Mouse (Mus musculus) heart, adult 2 months (tissue): ENCODE measurements around the gene Snta1. TPM values are rescaled to one million over a fixed set of nuclear protein-coding genes. Genes with fewer than 3 reads are reported as not detected.

Experiments
- DNase-seq, 2 experiments: peaks; one replicate each; pipeline ENCODE4 v3.0.0; 2021
- H3K27ac ChIP-seq: fragments of 200-600 bp; 2 replicates; pipeline ENCODE4 v1.8.1; 2022
- H3K27me3 ChIP-seq: fragments of 200-500 bp; 2 replicates; pipeline ENCODE4 v1.6.1; 2012; ENCODE audit warnings: mild to moderate bottlenecking, low read length, inconsistent platforms, mixed read lengths; ENCODE audit not compliant: control insufficient read depth, insufficient read depth
- H3K36me3 ChIP-seq: fragments of 200-500 bp; 2 replicates; pipeline ENCODE4 v1.6.1; 2012; ENCODE audit warnings: low read length, inconsistent platforms; ENCODE audit not compliant: control insufficient read depth, insufficient read depth
- H3K4me1 ChIP-seq: fragments of 200-500 bp; 2 replicates; pipeline ENCODE4 v1.6.1; 2011; ENCODE audit warnings: low read length; ENCODE audit not compliant: control insufficient read depth, insufficient read depth
- H3K4me3 ChIP-seq: fragments of 200-600 bp; 2 replicates; pipeline ENCODE4 v1.8.1; 2022
- H3K79me2 ChIP-seq: fragments of 200-500 bp; replicated peaks from 2 replicates; pipeline ENCODE4 v1.6.1; 2012; ENCODE audit warnings: mild to moderate bottlenecking, inconsistent platforms, low read length, moderate library complexity, mixed read lengths; ENCODE audit not compliant: control insufficient read depth, insufficient read depth
- H3K9ac ChIP-seq: fragments of 200-500 bp; 2 replicates; pipeline ENCODE4 v1.6.1; 2012; ENCODE audit warnings: low read depth, mild to moderate bottlenecking, control low read depth, inconsistent platforms, low read length, mixed read lengths
- CTCF ChIP-seq: fragments of 200-600 bp; IDR thresholded peaks from 2 replicates; pipeline ENCODE4 v1.8.1; 2022; ENCODE audit warnings: antibody characterized with exemption, mild to moderate bottlenecking, moderate library complexity
- EP300 ChIP-seq: fragments of 200-500 bp; IDR thresholded peaks from 2 replicates; pipeline ENCODE4 v1.6.1; 2011; ENCODE audit warnings: low read depth, low read length, control low read depth; ENCODE audit not compliant: insufficient read depth
- POLR2A ChIP-seq: fragments of 200-500 bp; IDR thresholded peaks from 2 replicates; pipeline ENCODE4 v1.6.1; 2011; ENCODE audit warnings: mild to moderate bottlenecking, low read depth, low read length, control low read depth; ENCODE audit not compliant: insufficient read depth
- WGBS: fragments of 180-500 bp; shearing (Covaris S2); methylation state at CpG from one replicate; pipeline ENCODE4 v1.1.7; 2018; 5-methylcytosine and 5-hydroxymethylcytosine counted together
- intact Hi-C: fragments of 180-260 bp; cut with DNase I; formaldehyde crosslinking; loops from one replicate; pipeline ENCODE4 v1.15.1; 2025
- long read RNA-seq: library from polyadenylated mRNA; stranded (forward); transcript quantifications from one replicate; pipeline ENCODE4 v2.0.0, GENCODE M21; 2021
- polyA plus RNA-seq: library from polyadenylated mRNA; depleted of rRNA; stranded (reverse); fragments of >200 nt; gene quantifications from 2 replicates; pipeline ENCODE4 v1.2.3, GENCODE M21; 2012; rRNA removed
- total RNA-seq, 2 experiments: library from RNA; stranded (reverse); gene quantifications; 2 replicates each; pipeline ENCODE4 v1.2.3; 2021

The Snta1 gene
- total RNA-seq (10 to 100 TPM; 73.6 to 95.0 TPM), polyA plus RNA-seq (64.8 and 66.0 TPM in 2 replicates)
- long read RNA-seq, transcript Snta1-202 (8 exons, 2,131 nt) = major isoform, 53 of 66 reads
- long read RNA-seq, partial matches to known transcripts = 9 of 66 reads
- long read RNA-seq, other reads (novel, unspliced or antisense) = 4 of 66 reads

DNA sequence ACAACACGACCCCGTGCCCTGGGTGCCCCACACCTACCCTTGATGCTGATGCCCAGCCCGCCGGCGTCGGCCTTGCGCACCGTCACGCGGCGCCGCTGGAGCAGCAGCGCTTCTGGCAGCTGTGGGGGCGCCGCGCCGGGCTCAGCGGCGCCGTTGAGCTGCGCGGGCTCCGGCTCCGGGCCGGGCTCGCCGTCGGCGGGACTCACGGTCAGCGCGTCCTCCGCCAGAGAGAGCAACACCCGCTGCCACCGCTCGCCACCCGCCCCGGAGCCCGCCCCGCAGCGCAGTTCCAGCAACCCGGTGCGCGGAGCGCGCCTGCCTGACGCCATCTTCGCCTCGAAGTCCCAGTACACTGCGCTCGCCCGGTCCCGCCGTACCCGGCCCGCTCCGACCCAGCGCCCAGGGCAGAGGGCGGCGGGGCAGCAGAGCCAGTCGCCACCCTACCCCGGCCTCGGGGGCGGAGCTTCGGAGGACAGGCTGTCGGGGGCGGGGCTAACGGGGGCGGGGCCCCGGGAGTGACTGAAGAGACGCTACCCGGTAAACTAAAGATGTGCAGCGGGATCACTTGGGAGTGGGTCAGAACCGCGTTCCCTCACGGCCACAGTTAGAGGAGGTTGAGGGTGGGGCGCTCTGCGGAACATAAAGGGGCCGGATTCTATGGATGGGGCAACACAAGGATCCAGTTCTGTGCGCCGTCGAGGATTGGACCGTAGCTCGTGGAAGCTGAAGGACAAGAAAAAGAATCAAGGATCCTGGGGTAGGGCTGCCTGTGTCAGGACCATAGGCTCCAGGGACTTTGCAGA, at the start of gene Snta1:
TSS of gene Snta1 (minus strand) at position 457 of the 803 bp plus-strand sequence.
- Histone ChIP-seq H3K4me1 (peaks cover 10% of the 10 kb centered on the region), H3K79me2 (no peaks in the 10 kb centered on the region), H3K9ac (peak within 1 kb of the TSS; percentile 95), H3K4me3 (peak within 1 kb of the TSS; percentile 64), H3K27ac (peak within 1 kb of the TSS; percentile 88), H3K27me3 (no peaks in the 10 kb centered on the region), H3K36me3 (peaks cover 7% of the 10 kb centered on the region; the same call in 1 of the 2 replicates)
- 0 out of 2 replicates have a peak, but pooled peaks have one; percentile 31 for TF ChIP-seq EP300
- TF ChIP-seq CTCF = no peak
- TF ChIP-seq POLR2A = peak; percentile 78
- intact Hi-C loops = loop anchor here (2.0 kb wide), 1 partner anchor 35 kb away; the partner anchor contains the start of gene Cdk5rap1
- DNase-seq = peak; percentile 92
- WGBS = 2% methylated on average over 81 of the region's 84 CpGs

DNA sequence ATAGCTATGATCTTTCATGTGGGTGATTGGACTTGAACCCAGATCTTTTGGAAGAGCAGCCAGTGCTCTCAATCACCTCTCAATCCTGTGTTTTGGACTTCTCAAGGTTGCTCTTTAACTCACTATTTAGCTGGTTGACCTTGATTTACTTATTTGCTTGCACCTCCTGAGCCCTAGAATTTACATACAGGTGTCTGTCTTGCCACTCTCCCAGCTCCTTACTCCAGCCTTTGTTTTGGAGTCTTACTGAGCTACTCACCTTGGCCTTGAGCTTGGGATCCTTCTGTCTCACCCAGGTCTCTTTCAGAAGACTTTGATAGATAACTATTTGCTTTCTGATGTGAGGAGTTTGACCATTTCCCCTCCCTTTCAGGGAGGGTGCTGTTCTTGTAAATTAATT, 48.7 kb upstream of the Snta1 start:
- peaks cover 8% of the 10 kb centered on the region for H3K4me1 ChIP-seq

DNA sequence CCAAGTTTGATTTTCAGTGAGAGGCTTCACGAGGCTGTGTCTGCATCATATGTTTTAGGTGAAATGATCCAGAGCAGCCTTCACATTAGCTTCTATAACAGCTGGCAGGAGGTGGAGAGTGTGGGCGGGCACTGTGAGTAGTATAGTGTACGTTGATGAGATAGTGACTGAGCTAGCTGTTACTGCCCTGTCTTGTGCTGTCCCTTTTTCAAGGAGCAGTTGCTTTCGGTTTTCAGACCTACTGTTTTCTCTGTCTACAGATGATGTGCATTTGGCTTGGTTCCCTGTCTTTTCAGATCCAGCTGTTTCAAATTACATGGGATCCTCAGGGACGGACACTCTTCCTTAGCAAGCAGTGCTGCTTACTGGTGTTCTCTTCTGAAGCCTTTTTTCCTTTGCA, 47.9 kb upstream of the Snta1 start:
- no peak overlapping the region for H3K9ac ChIP-seq
- H3K4me3 ChIP-seq = no peak overlapping the region
- no peaks in the 10 kb centered on the region for H3K27me3 ChIP-seq
- DNase-seq = peak in 1 of 2 experiments; percentile 37
- H3K79me2 ChIP-seq = peaks cover 3% of the 10 kb centered on the region
- 30% methylated on average over 5 of the region's 5 CpGs for WGBS
- peak overlapping the region; percentile 41; the same call in 1 of the 2 replicates for H3K27ac ChIP-seq
- H3K4me1 ChIP-seq = peaks cover 8% of the 10 kb centered on the region
- intact Hi-C loops = no loop called here
- TF ChIP-seq CTCF = no peak
- no peak for TF ChIP-seq EP300
- no peak for TF ChIP-seq POLR2A
- peaks cover 4% of the 10 kb centered on the region; the same call in 1 of the 2 replicates for H3K36me3 ChIP-seq

More for the DNA sequence above, 48.7 kb upstream of the Snta1 start:
- DNase-seq = no peak
- Histone ChIP-seq H3K27ac (no peak overlapping the region), H3K4me3 (no peak overlapping the region), H3K36me3 (peaks cover 4% of the 10 kb centered on the region; the same call in 1 of the 2 replicates), H3K79me2 (peaks cover 1% of the 10 kb centered on the region), H3K9ac (no peak overlapping the region), H3K27me3 (no peaks in the 10 kb centered on the region)
- intact Hi-C loops = no loop called here
- TF ChIP-seq CTCF = no peak
- TF ChIP-seq POLR2A = no peak

DNA sequence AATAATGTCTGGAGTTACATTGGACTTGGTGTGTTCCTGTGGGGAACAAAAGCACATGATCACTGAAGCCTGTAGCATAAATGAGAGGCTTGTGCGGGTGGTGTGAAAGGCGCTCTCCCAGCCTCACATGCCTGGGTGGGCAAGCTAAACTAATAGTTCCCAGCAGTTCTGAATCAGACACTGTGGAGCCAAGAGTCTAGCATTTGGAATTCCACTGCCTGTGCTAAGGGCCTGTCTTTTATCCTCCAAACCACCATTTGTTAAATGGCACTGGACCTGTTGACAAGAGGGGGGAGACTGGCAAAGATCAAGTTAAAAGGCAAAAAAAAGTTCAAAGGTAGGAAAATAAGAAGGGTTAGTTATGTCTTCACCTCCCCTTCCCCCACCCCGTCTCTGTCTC, 46.7 kb upstream of the Snta1 start:
- no peaks in the 10 kb centered on the region for H3K27me3 ChIP-seq
- H3K27ac ChIP-seq = no peak overlapping the region
- H3K9ac ChIP-seq = no peak overlapping the region
- 80% methylated on average over 3 of the region's 3 CpGs for WGBS
- intact Hi-C loops = no loop called here
- peaks cover 4% of the 10 kb centered on the region; the same call in 1 of the 2 replicates for H3K36me3 ChIP-seq
- H3K4me3 ChIP-seq = no peak overlapping the region
- peaks cover 3% of the 10 kb centered on the region; the same call in 1 of the 2 replicates for H3K79me2 ChIP-seq
- peaks cover 3% of the 10 kb centered on the region for H3K4me1 ChIP-seq
- TF ChIP-seq EP300 (no peak), CTCF (no peak), POLR2A (no peak)
- no peak for DNase-seq

DNA sequence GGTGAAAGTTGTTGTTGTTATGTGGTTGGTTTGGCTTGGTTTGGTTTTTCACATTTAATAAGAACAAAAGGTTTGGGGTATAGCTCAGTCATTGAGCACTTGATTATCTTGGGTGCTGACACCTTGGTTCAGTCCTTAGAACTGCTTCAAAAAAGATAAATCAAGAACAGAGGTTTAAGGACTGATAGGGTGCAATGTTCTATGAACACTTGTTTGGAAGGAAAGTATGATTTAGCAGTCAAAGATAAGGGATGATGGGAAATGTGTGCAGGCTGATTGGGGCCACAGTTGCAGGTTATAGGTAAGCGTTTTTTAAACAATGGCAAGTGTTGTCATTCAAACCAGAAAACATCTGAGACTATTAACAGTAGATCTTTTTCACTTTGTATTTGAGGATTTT, 46.2 kb upstream of the Snta1 start:
- H3K27me3 ChIP-seq = no peaks in the 10 kb centered on the region
- H3K9ac ChIP-seq = no peak overlapping the region
- no peak for TF ChIP-seq EP300
- no peak for TF ChIP-seq CTCF
- TF ChIP-seq POLR2A = no peak
- H3K36me3 ChIP-seq = peaks cover 4% of the 10 kb centered on the region; the same call in 1 of the 2 replicates
- no peak for DNase-seq
- H3K4me3 ChIP-seq = no peak overlapping the region
- peaks cover 3% of the 10 kb centered on the region for H3K4me1 ChIP-seq
- H3K27ac ChIP-seq = no peak overlapping the region
- intact Hi-C loops = no loop called here
- peaks cover 3% of the 10 kb centered on the region; the same call in 1 of the 2 replicates for H3K79me2 ChIP-seq
- WGBS = 66% methylated on average over 1 of the region's 1 CpGs

DNA sequence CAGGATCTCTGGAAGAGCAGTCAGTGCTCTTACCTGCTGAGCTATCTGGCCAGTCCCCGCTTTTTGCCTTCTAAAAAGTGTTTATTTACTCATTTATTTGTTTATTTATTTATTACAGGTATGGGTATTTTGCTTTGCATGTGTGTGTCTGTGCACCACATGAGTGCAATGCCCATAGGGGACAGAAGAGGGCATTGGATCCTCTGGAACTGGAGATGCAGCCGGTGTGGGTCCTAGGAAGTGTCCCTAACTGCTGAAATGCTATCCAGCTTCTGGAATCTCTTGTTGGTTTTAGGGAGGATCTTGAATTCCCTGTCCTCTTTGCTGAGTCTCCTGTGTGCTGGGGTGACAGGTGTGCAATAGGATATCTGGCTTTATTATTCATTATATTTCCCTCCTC, 45.1 kb upstream of the Snta1 start:
- Histone ChIP-seq H3K9ac (no peak overlapping the region), H3K4me1 (peaks cover 3% of the 10 kb centered on the region), H3K4me3 (no peak overlapping the region), H3K27me3 (no peaks in the 10 kb centered on the region), H3K79me2 (peaks cover 3% of the 10 kb centered on the region; the same call in 1 of the 2 replicates), H3K36me3 (peaks cover 4% of the 10 kb centered on the region; the same call in 1 of the 2 replicates), H3K27ac (no peak overlapping the region)
- intact Hi-C loops = no loop called here
- no peak for DNase-seq
- 97% methylated on average over 2 of the region's 2 CpGs for WGBS
- TF ChIP-seq EP300 = no peak
- peak; percentile 22 for TF ChIP-seq CTCF
- no peak for TF ChIP-seq POLR2A
